Mouse (Mus musculus): ENCODE results near the gene Sema6b. TPM values are rescaled to one million over a fixed set of nuclear protein-coding genes. Genes with fewer than 3 reads are reported as not detected.

The Sema6b gene
- polyA plus RNA-seq, 1 experiment from 2014 or later: 1.5 TPM

DNA sequence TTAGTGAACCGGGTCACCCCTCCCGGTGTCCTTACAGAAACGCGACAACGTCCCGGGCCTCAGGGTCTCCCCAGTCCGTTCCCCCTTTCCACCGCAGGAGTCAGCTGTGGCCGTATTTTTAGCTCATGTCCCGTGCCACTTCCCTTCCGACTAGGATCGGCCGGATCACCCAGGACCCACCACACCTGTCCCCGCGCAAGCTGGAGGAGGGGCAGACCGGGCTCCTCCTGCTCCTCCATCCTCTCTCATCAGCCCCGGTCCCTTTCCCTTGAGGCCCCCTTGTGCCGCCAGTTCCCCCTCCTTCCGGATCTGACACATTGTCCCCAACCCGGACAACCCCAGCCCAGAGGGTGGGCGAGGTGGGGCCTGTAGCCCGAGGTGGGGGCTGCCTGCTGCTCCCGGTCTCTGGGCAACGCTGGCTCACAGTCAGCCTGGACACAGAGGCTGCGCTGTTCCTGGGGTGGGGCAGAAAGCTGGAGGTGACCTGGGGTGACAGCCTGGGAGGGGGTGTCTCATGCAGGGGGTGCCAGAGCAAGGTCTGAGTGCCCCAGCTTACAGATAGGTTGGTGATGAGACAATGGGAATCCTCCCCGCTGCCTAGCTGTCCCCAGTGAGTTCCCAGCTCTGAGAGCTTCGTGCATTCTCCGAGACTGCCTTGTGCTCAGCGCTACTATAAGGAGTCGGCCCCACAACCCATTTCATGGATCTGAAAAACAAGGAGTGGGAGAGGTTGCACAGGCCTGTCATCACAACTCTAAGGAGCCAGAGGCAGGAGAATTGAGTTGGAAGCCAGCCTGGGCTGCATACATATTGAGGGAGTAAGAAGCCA is 8.9 kb upstream of the Sema6b start:
- Histone ChIP-seq H3K4me2 (peak overlapping the region; percentile 24), H3K9me3 (ENCODE audit: control insufficient read depth, low read length) (no peaks in the 10 kb centered on the region), H3K4me1 (replicated peaks; ENCODE audit: control insufficient read depth, insufficient read depth, low read length) (no peaks in the 10 kb centered on the region), H3K36me3 (ENCODE audit: control insufficient read depth, insufficient read depth, low read length) (no peaks in the 10 kb centered on the region), H3K27ac (ENCODE audit: low read depth, low read length) (no peak overlapping the region), H3K4me3 (ENCODE audit: low read depth, low read length) (no peak overlapping the region), H3K27me3 (replicated peaks; ENCODE audit: control insufficient read depth, insufficient read depth, low read length) (peaks cover 63% of the 10 kb centered on the region), H3K9ac (ENCODE audit: low read depth, low read length) (no peak overlapping the region)
- no peak for ATAC-seq (replicated peaks; ENCODE audit: low FRiP score)
- WGBS: 4% methylated on average over 30 of the region's 30 CpGs
- DNase-seq (ENCODE audit: low spot score): no peak

DNA sequence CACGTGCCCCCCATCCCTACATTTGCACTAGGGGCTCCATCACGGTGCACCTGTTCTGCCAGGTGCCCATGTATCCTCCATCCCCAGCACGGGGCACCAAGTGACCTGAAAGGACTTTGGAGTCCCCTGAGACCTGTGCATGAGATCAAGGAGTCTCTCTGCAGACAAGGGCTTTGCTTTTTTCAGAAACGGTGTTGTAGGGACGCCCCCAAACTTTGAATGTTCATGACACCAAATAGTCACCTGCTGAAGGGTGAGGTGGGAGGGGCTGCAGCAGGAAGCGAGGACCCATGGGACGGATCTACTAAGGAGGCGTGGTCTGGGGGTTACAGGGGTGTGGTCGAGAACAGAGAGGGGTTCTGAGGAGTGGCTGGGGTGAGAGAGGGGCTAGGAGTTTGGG is 8.1 kb upstream of the Sema6b start:
- H3K27me3 ChIP-seq (replicated peaks; ENCODE audit: control insufficient read depth, insufficient read depth, low read length): peaks cover 71% of the 10 kb centered on the region
- H3K4me3 ChIP-seq (ENCODE audit: low read depth, low read length): no peak overlapping the region
- H3K27ac ChIP-seq (ENCODE audit: low read depth, low read length): no peak overlapping the region
- no peaks in the 10 kb centered on the region for H3K9me3 ChIP-seq (ENCODE audit: control insufficient read depth, low read length)
- H3K9ac ChIP-seq (ENCODE audit: low read depth, low read length): no peak overlapping the region
- peak overlapping the region; percentile 24 for H3K4me2 ChIP-seq
- H3K36me3 ChIP-seq (ENCODE audit: control insufficient read depth, insufficient read depth, low read length): no peaks in the 10 kb centered on the region
- no peaks in the 10 kb centered on the region for H3K4me1 ChIP-seq (replicated peaks; ENCODE audit: control insufficient read depth, insufficient read depth, low read length)
- no peak for ATAC-seq (replicated peaks; ENCODE audit: low FRiP score)
- DNase-seq (ENCODE audit: low spot score): no peak
- 19% methylated on average over 9 of the region's 9 CpGs for WGBS

DNA sequence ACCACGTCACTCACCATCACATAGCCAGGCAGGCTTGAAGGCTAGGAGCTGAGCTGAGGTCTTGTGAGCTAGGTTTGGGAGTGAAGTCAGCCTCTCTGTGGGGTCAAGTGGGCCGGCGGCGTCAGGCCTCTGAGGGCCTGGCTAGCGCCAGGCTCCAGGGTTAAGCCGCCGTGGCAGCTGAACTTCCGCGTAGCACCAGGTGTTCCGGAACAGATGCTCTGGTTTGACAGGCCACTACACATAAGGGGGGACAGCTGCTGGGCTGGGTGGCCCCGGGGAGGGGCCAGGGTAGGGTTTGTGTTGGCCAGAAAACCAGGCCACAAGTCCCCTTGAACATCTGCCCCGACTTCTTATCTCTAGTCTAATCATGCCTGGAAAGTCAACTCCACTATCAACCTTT is 7.3 kb upstream of the Sema6b start:
- WGBS: 57% methylated on average over 12 of the region's 12 CpGs
- no peaks in the 10 kb centered on the region for H3K36me3 ChIP-seq (ENCODE audit: control insufficient read depth, insufficient read depth, low read length)
- H3K27me3 ChIP-seq (replicated peaks; ENCODE audit: control insufficient read depth, insufficient read depth, low read length): peaks cover 78% of the 10 kb centered on the region
- DNase-seq (ENCODE audit: low spot score): no peak
- H3K9ac ChIP-seq (ENCODE audit: low read depth, low read length): no peak overlapping the region
- no peak for ATAC-seq (replicated peaks; ENCODE audit: low FRiP score)
- no peak overlapping the region for H3K27ac ChIP-seq (ENCODE audit: low read depth, low read length)
- H3K4me1 ChIP-seq (replicated peaks; ENCODE audit: control insufficient read depth, insufficient read depth, low read length): no peaks in the 10 kb centered on the region
- H3K4me2 ChIP-seq: no peak overlapping the region
- no peak overlapping the region for H3K4me3 ChIP-seq (ENCODE audit: low read depth, low read length)
- no peaks in the 10 kb centered on the region for H3K9me3 ChIP-seq (ENCODE audit: control insufficient read depth, low read length)

DNA sequence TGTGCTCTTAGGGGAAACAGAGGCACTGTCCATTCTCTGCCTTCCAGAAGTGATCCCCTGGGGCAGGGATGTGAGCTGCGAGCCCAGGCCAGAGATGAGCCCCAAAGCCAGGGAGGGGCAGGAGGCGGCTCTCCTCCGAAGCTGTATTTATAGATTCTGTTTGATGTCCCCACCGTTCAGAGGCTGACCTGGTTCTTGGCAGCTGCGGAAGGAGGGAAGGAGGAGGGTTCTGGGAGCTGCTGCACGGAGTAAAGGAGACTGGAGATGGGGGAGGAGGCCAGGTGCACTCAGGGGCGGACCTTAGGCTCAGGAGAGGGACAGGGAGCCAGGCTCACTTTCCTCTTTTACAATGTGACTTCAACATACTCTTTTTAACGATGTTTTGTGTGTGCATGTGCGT is 6.0 kb upstream of the Sema6b start:
- Histone ChIP-seq H3K27ac (ENCODE audit: low read depth, low read length) (no peak overlapping the region), H3K36me3 (ENCODE audit: control insufficient read depth, insufficient read depth, low read length) (no peaks in the 10 kb centered on the region), H3K9ac (ENCODE audit: low read depth, low read length) (no peak overlapping the region), H3K4me1 (replicated peaks; ENCODE audit: control insufficient read depth, insufficient read depth, low read length) (peaks cover 10% of the 10 kb centered on the region), H3K27me3 (replicated peaks; ENCODE audit: control insufficient read depth, insufficient read depth, low read length) (peaks cover 91% of the 10 kb centered on the region), H3K9me3 (ENCODE audit: control insufficient read depth, low read length) (no peaks in the 10 kb centered on the region), H3K4me3 (ENCODE audit: low read depth, low read length) (no peak overlapping the region), H3K4me2 (no peak overlapping the region)
- ATAC-seq (replicated peaks; ENCODE audit: low FRiP score) (no peak), DNase-seq (ENCODE audit: low spot score) (no peak)
- WGBS: 23% methylated on average over 9 of the region's 9 CpGs

DNA sequence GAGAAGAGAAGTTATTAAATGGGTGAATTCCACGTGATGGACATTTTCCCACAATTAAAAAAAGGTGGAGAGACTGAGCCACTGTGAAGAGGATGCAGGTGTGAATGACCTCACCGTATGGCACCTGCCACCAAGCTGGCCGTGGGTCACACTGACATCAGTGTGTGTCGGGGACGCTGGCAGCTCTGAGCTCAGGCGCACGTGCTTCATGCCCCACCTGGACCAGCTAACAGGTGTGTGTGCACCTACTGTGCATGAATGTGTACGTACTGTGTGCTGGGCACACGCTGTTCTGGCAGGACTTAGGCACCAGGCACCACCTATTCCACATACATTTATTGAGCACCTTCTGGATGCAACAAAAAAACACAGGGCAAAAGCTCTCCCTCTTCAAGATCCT is 4.4 kb upstream of the Sema6b start:
- no peaks in the 10 kb centered on the region for H3K9me3 ChIP-seq (ENCODE audit: control insufficient read depth, low read length)
- H3K9ac ChIP-seq (ENCODE audit: low read depth, low read length): no peak overlapping the region
- H3K27ac ChIP-seq (ENCODE audit: low read depth, low read length): no peak overlapping the region
- ATAC-seq (replicated peaks; ENCODE audit: low FRiP score) (no peak), DNase-seq (ENCODE audit: low spot score) (no peak)
- no peak overlapping the region for H3K4me2 ChIP-seq
- H3K4me1 ChIP-seq (replicated peaks; ENCODE audit: control insufficient read depth, insufficient read depth, low read length): peaks cover 13% of the 10 kb centered on the region
- H3K36me3 ChIP-seq (ENCODE audit: control insufficient read depth, insufficient read depth, low read length): no peaks in the 10 kb centered on the region
- H3K4me3 ChIP-seq (ENCODE audit: low read depth, low read length): no peak overlapping the region
- 68% methylated on average over 9 of the region's 9 CpGs for WGBS
- peaks cover 96% of the 10 kb centered on the region for H3K27me3 ChIP-seq (replicated peaks; ENCODE audit: control insufficient read depth, insufficient read depth, low read length)

DNA sequence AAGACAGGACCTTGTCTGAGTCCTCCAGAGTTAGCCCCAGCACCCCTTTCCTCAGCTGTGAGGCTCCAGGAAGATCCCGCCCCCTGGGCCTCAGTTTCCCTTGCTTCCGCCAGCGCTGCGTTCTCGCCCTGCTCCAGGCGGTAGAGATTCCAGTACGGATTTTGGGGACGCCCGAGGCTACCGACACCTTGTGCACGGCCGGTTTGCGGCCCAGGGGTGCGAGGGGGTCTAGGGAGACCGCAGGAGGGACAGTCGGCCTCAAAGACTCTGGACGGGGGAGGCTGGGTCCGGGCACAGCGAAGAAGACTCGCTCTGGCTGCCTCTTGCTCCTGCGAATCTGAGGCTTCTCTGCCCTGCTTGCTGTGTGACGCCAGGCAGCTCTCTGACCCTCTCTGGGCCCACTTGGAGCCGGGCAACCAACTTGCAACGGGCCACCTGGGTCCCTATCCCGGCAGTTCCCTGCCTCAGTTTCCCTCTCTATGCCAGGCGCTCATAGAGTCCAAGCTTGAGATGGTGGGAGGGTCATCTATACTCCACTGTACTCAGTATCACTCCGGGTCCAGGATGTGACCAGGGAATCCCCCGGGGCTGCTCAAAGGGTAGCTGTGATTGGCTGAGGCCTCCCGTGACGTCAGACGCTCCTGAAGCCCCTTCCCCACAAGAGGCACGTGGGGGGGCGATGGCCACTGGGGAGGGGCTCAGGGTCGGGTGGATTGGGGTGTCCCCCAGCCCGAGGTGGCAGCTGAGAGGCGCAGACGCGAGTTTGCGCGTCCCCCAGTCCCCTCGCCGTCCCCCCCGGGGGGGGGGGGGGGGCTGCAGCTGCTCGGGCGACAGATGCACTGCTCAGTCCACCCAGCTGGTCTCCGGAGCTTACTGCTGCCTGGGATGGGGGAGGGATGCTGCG is 1.8 kb upstream of the Sema6b start:
- ATAC-seq (replicated peaks; ENCODE audit: low FRiP score): no peak; the same call in 1 of the 2 replicates
- DNase-seq (ENCODE audit: low spot score): no peak
- Histone ChIP-seq H3K4me3 (ENCODE audit: low read depth, low read length) (peak overlapping the region; percentile 42), H3K27me3 (replicated peaks; ENCODE audit: control insufficient read depth, insufficient read depth, low read length) (peaks cover 86% of the 10 kb centered on the region), H3K9me3 (ENCODE audit: control insufficient read depth, low read length) (no peaks in the 10 kb centered on the region), H3K9ac (ENCODE audit: low read depth, low read length) (0 out of 2 replicates have a peak overlapping the region, but pooled peaks have one; percentile 14), H3K36me3 (ENCODE audit: control insufficient read depth, insufficient read depth, low read length) (no peaks in the 10 kb centered on the region), H3K4me1 (replicated peaks; ENCODE audit: control insufficient read depth, insufficient read depth, low read length) (peaks cover 20% of the 10 kb centered on the region), H3K4me2 (peak overlapping the region; percentile 76), H3K27ac (ENCODE audit: low read depth, low read length) (no peak overlapping the region)
- 1% methylated on average over 43 of the region's 47 CpGs for WGBS

DNA sequence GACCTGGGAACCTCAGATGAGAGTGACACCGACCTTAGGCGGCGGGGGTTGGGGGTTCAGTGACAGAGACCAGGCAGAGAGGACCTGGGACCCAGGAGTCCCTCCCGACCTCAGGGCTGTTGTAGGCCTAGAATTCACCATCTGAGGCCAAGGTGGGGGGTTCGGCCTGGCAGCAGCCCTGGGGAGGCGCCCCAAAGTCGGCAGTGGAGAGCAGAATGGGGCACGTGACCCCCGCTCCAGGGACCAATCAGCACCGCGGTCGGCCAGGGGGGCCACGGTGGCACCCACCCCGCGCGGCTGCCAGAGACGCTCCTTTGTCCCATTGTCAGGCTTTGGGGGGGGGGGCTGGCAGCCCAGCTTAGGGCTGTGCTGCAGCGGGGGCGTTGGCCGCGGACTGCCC is 788 bp downstream of the Sema6b start:
- WGBS: 9% methylated on average over 17 of the region's 21 CpGs
- Histone ChIP-seq H3K36me3 (ENCODE audit: control insufficient read depth, insufficient read depth, low read length) (no peaks in the 10 kb centered on the region), H3K27me3 (replicated peaks; ENCODE audit: control insufficient read depth, insufficient read depth, low read length) (peaks cover 60% of the 10 kb centered on the region), H3K4me2 (peak overlapping the region; percentile 99), H3K9me3 (ENCODE audit: control insufficient read depth, low read length) (no peaks in the 10 kb centered on the region), H3K4me3 (ENCODE audit: low read depth, low read length) (peak overlapping the region; percentile 70), H3K4me1 (replicated peaks; ENCODE audit: control insufficient read depth, insufficient read depth, low read length) (peaks cover 28% of the 10 kb centered on the region), H3K27ac (ENCODE audit: low read depth, low read length) (no peak overlapping the region), H3K9ac (ENCODE audit: low read depth, low read length) (peak overlapping the region; percentile 52)
- DNase-seq (ENCODE audit: low spot score): no peak
- ATAC-seq (replicated peaks; ENCODE audit: low FRiP score): no peak; the same call in 1 of the 2 replicates

DNA sequence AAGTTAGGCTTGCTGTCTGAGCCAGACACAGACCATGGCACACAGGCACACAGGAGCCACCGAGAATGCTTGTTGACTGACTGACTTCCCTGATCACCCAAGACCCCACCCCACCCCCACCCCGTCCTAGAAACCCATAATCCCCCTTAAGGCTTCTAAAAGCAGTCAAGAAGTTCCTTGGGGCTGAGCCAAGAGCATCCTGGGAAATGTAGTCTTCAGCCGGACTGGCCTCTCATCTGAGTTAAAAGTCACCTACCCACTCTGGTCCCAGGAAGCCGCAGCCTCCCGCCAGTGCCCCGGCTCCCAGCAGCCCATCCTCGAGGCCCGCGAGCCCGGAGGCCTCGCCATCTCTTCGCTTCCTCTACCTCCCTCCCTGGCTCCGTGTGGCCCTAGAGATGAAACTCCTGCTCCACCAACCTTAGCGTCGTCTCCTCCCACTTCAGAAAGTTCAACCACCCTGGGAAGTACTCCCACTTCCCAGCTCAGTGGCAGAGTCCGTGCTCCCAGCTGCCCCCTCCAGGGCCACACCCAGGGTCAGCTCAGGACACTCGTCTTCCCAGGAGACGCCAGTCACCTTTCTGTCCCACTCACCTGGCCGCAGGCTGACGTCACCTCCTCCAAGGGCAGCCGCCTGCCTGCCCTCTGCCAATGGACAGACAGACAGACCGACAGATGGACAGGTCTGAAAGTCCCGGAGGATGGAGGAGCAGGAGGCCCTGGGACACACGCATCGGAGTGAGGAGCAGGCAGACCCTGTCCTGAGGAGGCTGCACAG is 2.1 kb downstream of the Sema6b start:
- ATAC-seq (replicated peaks; ENCODE audit: low FRiP score) (no peak), DNase-seq (ENCODE audit: low spot score) (no peak)
- Histone ChIP-seq H3K9me3 (ENCODE audit: control insufficient read depth, low read length) (no peaks in the 10 kb centered on the region), H3K27me3 (replicated peaks; ENCODE audit: control insufficient read depth, insufficient read depth, low read length) (peaks cover 47% of the 10 kb centered on the region), H3K36me3 (ENCODE audit: control insufficient read depth, insufficient read depth, low read length) (no peaks in the 10 kb centered on the region), H3K4me3 (ENCODE audit: low read depth, low read length) (no peak overlapping the region), H3K4me2 (peak overlapping the region; percentile 3), H3K4me1 (replicated peaks; ENCODE audit: control insufficient read depth, insufficient read depth, low read length) (peaks cover 40% of the 10 kb centered on the region), H3K27ac (ENCODE audit: low read depth, low read length) (no peak overlapping the region), H3K9ac (ENCODE audit: low read depth, low read length) (no peak overlapping the region)
- WGBS: 23% methylated on average over 25 of the region's 25 CpGs

Measured in liver, embryonic 11.5 days (tissue).